Mouse (Mus musculus): ENCODE measurements around the gene Fam81a. TPM values are rescaled to one million over a fixed set of nuclear protein-coding genes. Genes with fewer than 3 reads are reported as not detected.

Gene Fam81a
- polyA plus RNA-seq, 1 experiment from 2014 or later = 3.2 TPM

DNA sequence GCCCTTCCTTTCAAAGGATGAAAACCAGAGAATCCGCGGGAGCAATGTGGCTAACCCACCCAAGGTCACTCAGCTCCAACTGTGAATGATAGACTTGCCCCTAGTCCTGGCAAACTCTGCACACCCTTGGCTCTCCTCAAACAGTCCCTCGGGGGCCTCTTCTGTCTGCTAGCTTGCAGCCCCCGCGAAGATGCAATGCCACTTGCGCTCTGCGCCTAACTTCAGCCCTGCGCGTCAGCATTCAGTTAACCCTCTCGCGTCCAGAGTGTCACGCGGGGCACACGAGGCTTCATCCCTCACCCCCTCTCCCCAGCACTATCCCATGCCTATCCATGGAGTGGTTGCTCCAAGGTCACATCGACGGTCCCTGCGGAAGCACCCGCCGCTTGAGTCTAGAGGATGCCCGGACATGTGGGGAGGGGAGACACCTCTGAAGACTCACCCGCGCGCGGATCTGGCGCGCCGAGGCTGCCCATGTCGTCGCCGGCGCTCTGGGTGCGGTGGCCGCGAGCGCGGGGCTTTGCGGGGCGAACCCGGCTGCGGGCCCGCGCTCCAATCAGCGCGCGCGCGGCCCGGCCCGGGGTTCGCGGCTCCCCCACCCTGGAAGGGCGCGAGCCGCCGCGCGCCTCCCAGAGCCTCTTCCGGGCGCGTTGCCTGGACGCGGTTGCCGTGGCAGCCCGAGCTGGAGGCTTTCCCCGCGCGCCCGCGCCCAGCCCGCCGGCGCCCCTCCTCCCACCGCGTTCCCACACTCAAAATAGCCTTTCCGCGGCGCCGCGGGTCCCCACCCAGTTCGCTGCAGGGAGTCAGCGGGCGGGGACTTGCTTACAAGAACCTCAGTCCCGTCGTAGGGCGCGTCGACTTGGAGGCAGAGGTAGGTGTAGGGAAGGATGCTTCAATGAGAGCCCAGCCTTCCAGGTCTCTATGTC, 1.2 kb downstream of the Fam81a start:
- Histone ChIP-seq H3K4me1 (peaks cover 14% of the 10 kb centered on the region; the same call in 1 of the 2 replicates), H3K27me3 (peaks cover 41% of the 10 kb centered on the region), H3K4me2 (replicated peaks) (peak overlapping the region; percentile 96), H3K9me3 (no peaks in the 10 kb centered on the region), H3K27ac (no peak overlapping the region), H3K9ac (peak overlapping the region; percentile 60), H3K36me3 (no peaks in the 10 kb centered on the region), H3K4me3 (peak overlapping the region; percentile 66)
- under 1% methylated on average over 87 of the region's 87 CpGs for WGBS
- peak; percentile 70; the same call in 1 of the 2 replicates for ATAC-seq (ENCODE audit: insufficient number of reproducible peaks, insufficient read depth, low FRiP score, low TSS enrichment)

DNA sequence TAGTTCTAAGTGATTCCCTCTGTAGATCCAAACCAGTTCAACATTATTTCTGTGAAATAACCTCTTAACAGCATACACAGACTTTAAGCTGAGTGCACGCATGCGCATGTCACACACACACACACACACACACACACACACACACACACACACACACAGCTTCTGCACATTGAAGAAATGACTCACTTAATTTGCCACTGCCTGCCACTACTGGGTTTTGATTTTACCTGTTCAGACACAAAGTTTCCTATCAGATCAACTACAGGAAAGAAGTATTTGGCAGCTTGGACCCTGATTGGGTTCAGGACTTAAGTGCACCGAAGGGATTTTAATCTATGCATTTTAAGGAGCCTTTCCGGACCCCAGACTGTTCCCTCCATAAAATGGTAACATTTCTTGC, 2.0 kb downstream of the Fam81a start:
- peak overlapping the region; percentile 66; the same call in 1 of the 2 replicates for H3K4me3 ChIP-seq
- no peaks in the 10 kb centered on the region for H3K36me3 ChIP-seq
- no peak for ATAC-seq (ENCODE audit: insufficient number of reproducible peaks, insufficient read depth, low FRiP score, low TSS enrichment)
- no peak overlapping the region for H3K27ac ChIP-seq
- H3K27me3 ChIP-seq = peaks cover 41% of the 10 kb centered on the region
- H3K9me3 ChIP-seq = no peaks in the 10 kb centered on the region
- H3K9ac ChIP-seq = no peak overlapping the region
- H3K4me1 ChIP-seq = peaks cover 14% of the 10 kb centered on the region; the same call in 1 of the 2 replicates
- peak overlapping the region; percentile 96 for H3K4me2 ChIP-seq (replicated peaks)
- 55% methylated on average over 4 of the region's 4 CpGs for WGBS

DNA sequence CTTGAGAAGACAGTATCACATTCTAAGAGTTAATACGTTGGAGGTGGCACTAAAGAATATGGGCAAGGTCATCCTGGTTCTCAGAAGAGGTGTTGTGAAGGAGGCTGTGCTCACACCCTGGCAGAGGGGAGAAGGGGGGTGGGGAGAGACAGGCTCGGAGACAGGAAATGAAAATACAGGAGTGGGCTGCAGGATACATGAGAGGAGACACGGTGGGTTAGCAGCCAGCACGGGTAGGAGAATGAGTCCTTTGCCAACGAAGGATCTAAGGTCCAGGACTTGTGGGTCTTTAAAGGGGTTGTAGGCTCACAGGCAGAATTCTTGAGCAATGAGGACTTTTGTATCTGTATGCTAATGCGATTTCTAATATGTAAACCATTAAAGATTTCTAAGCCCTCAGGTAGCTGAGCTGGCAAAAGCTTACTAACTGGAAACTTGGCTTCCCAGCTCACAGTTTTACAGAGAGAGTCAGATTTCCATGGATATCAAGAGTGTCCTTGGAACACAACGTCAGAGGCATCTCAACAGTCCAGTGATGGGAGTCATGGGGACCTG, 3.0 kb downstream of the Fam81a start:
- no peak overlapping the region for H3K4me2 ChIP-seq (replicated peaks)
- H3K27ac ChIP-seq = no peak overlapping the region
- no peak overlapping the region for H3K9ac ChIP-seq
- peaks cover 41% of the 10 kb centered on the region for H3K27me3 ChIP-seq
- H3K4me1 ChIP-seq = peaks cover 14% of the 10 kb centered on the region; the same call in 1 of the 2 replicates
- no peaks in the 10 kb centered on the region for H3K36me3 ChIP-seq
- no peak overlapping the region for H3K4me3 ChIP-seq
- ATAC-seq (ENCODE audit: insufficient number of reproducible peaks, insufficient read depth, low FRiP score, low TSS enrichment) = no peak
- 31% methylated on average over 7 of the region's 7 CpGs for WGBS
- H3K9me3 ChIP-seq = no peaks in the 10 kb centered on the region

DNA sequence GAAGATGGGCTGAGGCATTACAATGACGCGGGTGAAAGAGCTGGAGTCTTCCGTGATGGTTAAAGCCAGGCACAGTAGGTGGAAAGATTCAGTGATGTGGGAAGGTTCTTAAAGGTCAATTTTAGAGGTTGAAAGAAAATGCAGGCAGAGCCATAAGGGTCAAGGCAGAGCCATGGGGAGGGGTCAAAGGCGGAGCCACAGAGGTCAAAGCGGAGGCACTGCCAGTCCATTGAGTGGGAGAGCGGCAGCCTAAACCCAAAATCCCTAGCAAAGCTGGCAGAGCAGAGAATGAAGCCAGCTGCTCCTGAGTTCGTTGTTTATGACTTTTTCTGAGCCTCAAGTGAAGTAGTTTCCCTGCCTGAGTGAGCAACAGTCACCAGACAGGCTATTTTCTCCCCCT, 3.8 kb downstream of the Fam81a start:
- H3K4me1 ChIP-seq = peaks cover 14% of the 10 kb centered on the region; the same call in 1 of the 2 replicates
- no peak for ATAC-seq (ENCODE audit: insufficient number of reproducible peaks, insufficient read depth, low FRiP score, low TSS enrichment)
- H3K36me3 ChIP-seq = no peaks in the 10 kb centered on the region
- no peaks in the 10 kb centered on the region for H3K9me3 ChIP-seq
- no peak overlapping the region for H3K27ac ChIP-seq
- no peak overlapping the region for H3K9ac ChIP-seq
- peaks cover 41% of the 10 kb centered on the region for H3K27me3 ChIP-seq
- no peak overlapping the region for H3K4me3 ChIP-seq
- no peak overlapping the region for H3K4me2 ChIP-seq (replicated peaks)
- WGBS = 51% methylated on average over 7 of the region's 7 CpGs

DNA sequence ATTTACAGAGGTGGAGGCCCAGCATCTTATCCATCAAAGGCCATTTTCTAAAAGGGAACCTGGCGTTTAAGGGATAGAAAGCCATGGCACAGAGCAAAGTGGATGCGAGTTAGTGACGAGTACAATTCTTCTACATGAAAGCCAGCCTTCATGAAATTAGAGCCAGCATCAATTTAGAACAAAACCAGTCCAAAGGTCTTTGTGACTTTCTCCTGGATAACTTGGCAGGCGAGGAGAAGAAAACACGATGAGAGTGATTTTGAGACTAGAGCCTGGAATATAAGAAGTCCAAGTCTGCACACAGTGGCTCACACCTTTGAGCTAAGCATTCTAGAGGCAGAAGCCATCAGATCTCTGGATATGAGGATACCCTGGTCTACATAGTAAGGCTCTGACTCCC, 4.4 kb downstream of the Fam81a start:
- no peak overlapping the region for H3K4me2 ChIP-seq (replicated peaks)
- H3K27ac ChIP-seq = no peak overlapping the region
- H3K27me3 ChIP-seq = peaks cover 37% of the 10 kb centered on the region
- H3K4me3 ChIP-seq = no peak overlapping the region
- peaks cover 14% of the 10 kb centered on the region; the same call in 1 of the 2 replicates for H3K4me1 ChIP-seq
- WGBS = 72% methylated on average over 5 of the region's 5 CpGs
- ATAC-seq (ENCODE audit: insufficient number of reproducible peaks, insufficient read depth, low FRiP score, low TSS enrichment) = no peak
- no peaks in the 10 kb centered on the region for H3K36me3 ChIP-seq
- no peak overlapping the region for H3K9ac ChIP-seq
- no peaks in the 10 kb centered on the region for H3K9me3 ChIP-seq

DNA sequence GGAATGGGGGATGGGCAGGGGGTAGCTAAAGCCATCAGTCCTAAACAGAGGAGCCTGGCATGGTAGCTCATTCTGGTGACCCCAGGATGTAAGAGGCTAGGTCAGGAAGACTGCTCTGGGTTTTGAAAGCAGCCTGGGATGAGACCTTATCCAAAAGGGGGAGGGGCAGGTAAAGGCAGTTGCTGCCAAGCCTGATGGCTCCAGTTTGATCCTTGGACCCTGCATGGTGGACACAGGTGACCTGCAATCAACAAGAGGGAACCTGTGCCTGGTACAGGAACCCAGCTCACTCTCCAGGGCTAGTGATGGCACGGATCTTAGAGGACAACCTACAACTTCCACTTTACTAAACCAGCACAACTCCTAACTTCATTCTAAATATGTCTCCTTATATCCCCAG, 7.2 kb downstream of the Fam81a start:
- Histone ChIP-seq H3K9ac (no peak overlapping the region), H3K4me1 (peaks cover 5% of the 10 kb centered on the region; the same call in 1 of the 2 replicates), H3K4me3 (no peak overlapping the region), H3K36me3 (no peaks in the 10 kb centered on the region), H3K27me3 (peaks cover 11% of the 10 kb centered on the region), H3K27ac (no peak overlapping the region), H3K9me3 (no peaks in the 10 kb centered on the region), H3K4me2 (replicated peaks) (no peak overlapping the region)
- WGBS = 93% methylated on average over 1 of the region's 1 CpGs
- ATAC-seq (ENCODE audit: insufficient number of reproducible peaks, insufficient read depth, low FRiP score, low TSS enrichment) = no peak

DNA sequence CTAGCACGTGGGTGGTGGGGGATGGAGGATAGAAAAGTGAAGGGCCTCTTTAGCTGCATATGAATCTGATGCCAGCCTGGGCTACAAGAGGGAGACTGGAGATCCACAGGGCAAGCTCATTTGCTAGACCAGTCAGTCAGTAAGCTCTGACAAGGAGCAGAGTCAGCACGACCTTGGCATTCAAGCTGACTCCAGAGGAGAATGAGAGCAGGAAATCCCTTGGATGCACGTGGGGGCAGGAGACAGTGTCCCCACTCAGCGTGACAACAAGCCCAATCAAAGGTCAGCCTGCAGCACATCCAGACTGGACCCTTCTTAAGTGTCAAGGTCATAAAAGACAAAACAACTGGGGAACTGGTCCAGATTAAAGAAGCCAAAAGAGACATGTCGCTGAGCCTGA, 7.6 kb downstream of the Fam81a start:
- Histone ChIP-seq H3K4me3 (no peak overlapping the region), H3K27me3 (peaks cover 8% of the 10 kb centered on the region), H3K4me2 (replicated peaks) (no peak overlapping the region), H3K9me3 (no peaks in the 10 kb centered on the region), H3K27ac (no peak overlapping the region), H3K4me1 (peaks cover 5% of the 10 kb centered on the region; the same call in 1 of the 2 replicates), H3K9ac (no peak overlapping the region), H3K36me3 (no peaks in the 10 kb centered on the region)
- no peak for ATAC-seq (ENCODE audit: insufficient number of reproducible peaks, insufficient read depth, low FRiP score, low TSS enrichment)
- 62% methylated on average over 5 of the region's 5 CpGs for WGBS

DNA sequence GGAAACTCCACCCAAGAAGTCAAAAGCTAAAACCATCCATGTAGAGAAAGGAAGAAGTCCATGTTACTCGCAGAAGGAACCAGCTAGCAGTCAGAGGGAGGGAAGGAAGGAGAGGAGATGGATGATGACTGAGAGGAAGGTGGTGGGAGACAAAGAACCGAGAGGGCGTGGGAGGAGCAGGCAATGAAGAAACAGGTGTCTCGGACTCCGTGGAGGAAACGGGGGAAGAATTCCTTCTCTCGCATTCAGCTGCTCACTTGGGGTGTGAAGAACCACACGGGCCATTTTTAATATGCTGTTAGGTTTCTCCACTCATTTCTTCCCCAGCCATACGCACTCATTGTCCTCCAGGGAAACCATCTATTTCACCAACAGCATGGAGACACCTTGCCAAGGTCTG, 8.1 kb downstream of the Fam81a start:
- Histone ChIP-seq H3K4me2 (replicated peaks) (no peak overlapping the region), H3K4me1 (peaks cover under 1% of the 10 kb centered on the region; the same call in 1 of the 2 replicates), H3K36me3 (no peaks in the 10 kb centered on the region), H3K27ac (no peak overlapping the region), H3K27me3 (peaks cover 8% of the 10 kb centered on the region), H3K9ac (no peak overlapping the region), H3K4me3 (no peak overlapping the region), H3K9me3 (no peaks in the 10 kb centered on the region)
- no peak for ATAC-seq (ENCODE audit: insufficient number of reproducible peaks, insufficient read depth, low FRiP score, low TSS enrichment)
- 85% methylated on average over 9 of the region's 9 CpGs for WGBS

DNA sequence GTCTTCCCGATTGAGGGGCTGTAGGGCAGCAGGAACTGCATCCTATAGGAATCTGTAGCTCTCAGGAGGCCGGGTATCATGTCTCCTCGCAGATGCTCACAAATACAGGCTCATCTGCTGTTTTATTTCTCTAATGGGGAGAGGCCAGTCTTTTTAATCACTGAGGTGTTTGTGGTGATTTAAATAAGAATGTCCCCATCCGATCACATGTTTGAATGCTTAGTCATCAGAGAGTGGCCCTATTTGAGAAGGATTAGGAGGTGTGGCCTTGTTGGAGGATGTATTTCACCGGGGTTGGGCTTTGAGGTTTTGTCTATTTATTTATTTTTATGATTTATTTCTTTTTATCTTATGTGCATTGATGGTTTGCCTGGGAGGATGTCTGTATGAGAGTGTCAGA, 11.6 kb downstream of the Fam81a start:
- no peaks in the 10 kb centered on the region for H3K4me1 ChIP-seq
- no peak for ATAC-seq (ENCODE audit: insufficient number of reproducible peaks, insufficient read depth, low FRiP score, low TSS enrichment)
- no peak overlapping the region for H3K4me3 ChIP-seq
- H3K4me2 ChIP-seq (replicated peaks) = no peak overlapping the region
- 87% methylated on average over 5 of the region's 5 CpGs for WGBS
- H3K9me3 ChIP-seq = no peaks in the 10 kb centered on the region
- H3K27me3 ChIP-seq = no peaks in the 10 kb centered on the region
- H3K36me3 ChIP-seq = no peaks in the 10 kb centered on the region
- no peak overlapping the region for H3K9ac ChIP-seq
- H3K27ac ChIP-seq = no peak overlapping the region

DNA sequence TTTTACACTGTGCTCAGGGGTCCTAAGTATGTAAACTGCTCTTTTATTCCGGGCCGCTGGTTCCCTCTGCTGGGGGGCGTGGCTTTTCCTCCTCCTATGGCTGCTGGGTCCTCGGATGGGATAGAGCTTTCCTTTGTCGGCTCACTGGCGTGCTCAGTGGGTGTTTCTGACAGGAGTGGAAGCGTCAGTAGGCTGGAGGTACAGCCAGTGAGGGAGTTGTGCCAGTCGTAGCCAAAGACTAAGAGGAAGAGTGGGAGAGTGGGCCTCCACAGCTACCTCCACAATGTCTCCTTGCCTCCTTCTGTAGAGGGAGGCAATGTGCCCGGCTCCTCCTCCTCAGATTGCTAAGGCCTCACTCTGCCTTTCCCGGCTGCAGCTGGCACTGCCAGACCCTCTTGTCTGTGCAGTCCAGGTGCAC, 30.5 kb downstream of the Fam81a start:
- peak overlapping the region; percentile 52 for H3K4me2 ChIP-seq (replicated peaks)
- H3K9me3 ChIP-seq = no peaks in the 10 kb centered on the region
- H3K36me3 ChIP-seq = no peaks in the 10 kb centered on the region
- H3K4me3 ChIP-seq = peak overlapping the region; percentile 26
- no peaks in the 10 kb centered on the region for H3K27me3 ChIP-seq
- no peak for ATAC-seq (ENCODE audit: insufficient number of reproducible peaks, insufficient read depth, low FRiP score, low TSS enrichment)
- no peak overlapping the region for H3K9ac ChIP-seq
- peaks cover 6% of the 10 kb centered on the region; the same call in 1 of the 2 replicates for H3K4me1 ChIP-seq
- H3K27ac ChIP-seq = no peak overlapping the region
- 3% methylated on average over 10 of the region's 10 CpGs for WGBS

DNA sequence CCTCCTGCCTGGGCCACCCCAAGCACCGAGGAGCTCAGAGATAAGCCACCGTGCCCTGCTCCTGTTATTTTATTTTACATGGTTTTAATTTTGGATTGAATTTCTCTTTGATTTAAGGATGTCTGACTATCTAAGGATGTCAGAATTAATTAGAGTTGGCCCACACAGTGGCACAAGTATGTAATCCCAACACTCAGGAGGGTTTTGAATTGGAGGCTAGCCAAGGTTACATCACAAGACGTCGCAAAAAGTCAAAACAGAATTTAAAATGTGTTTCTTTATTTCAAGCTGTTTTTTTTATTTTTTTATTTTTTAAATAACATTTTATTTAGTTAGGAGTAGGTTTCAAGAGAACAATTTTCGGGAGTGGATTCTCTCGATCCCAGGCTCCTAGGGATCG, 31.5 kb downstream of the Fam81a start:
- ATAC-seq (ENCODE audit: insufficient number of reproducible peaks, insufficient read depth, low FRiP score, low TSS enrichment) = no peak
- Histone ChIP-seq H3K27me3 (no peaks in the 10 kb centered on the region), H3K4me1 (peaks cover 6% of the 10 kb centered on the region; the same call in 1 of the 2 replicates), H3K4me2 (replicated peaks) (no peak overlapping the region), H3K4me3 (no peak overlapping the region), H3K36me3 (no peaks in the 10 kb centered on the region), H3K9me3 (no peaks in the 10 kb centered on the region), H3K27ac (no peak overlapping the region), H3K9ac (no peak overlapping the region)
- WGBS = 61% methylated on average over 7 of the region's 7 CpGs

DNA sequence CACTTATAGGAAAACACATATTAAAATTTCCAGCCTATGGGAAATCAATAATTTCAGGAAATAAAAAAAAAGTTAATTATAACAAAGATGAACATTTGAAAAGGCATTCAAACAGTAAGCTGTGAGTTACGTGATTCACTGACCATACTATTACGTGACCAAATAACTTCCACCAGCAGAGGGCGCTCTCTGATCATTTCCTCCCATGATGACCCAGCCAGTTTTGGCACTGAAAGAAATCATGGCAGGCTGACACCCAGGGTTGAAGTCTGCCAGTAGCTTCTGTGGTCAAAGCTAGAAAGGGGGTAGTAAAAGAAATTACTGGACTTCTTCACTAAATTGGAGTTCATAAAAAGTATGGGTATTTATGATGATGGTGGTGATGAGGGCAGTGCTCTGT, 33.1 kb downstream of the Fam81a start:
- no peak for ATAC-seq (ENCODE audit: insufficient number of reproducible peaks, insufficient read depth, low FRiP score, low TSS enrichment)
- H3K27me3 ChIP-seq = no peaks in the 10 kb centered on the region
- no peak overlapping the region for H3K9ac ChIP-seq
- 12% methylated on average over 3 of the region's 3 CpGs for WGBS
- no peaks in the 10 kb centered on the region for H3K36me3 ChIP-seq
- H3K4me3 ChIP-seq = no peak overlapping the region
- H3K4me2 ChIP-seq (replicated peaks) = no peak overlapping the region
- H3K9me3 ChIP-seq = no peaks in the 10 kb centered on the region
- peaks cover 6% of the 10 kb centered on the region; the same call in 1 of the 2 replicates for H3K4me1 ChIP-seq
- H3K27ac ChIP-seq = no peak overlapping the region
